8 mouse cellular contexts compared by ENCODE assay signal in the genomic region with DNA sequence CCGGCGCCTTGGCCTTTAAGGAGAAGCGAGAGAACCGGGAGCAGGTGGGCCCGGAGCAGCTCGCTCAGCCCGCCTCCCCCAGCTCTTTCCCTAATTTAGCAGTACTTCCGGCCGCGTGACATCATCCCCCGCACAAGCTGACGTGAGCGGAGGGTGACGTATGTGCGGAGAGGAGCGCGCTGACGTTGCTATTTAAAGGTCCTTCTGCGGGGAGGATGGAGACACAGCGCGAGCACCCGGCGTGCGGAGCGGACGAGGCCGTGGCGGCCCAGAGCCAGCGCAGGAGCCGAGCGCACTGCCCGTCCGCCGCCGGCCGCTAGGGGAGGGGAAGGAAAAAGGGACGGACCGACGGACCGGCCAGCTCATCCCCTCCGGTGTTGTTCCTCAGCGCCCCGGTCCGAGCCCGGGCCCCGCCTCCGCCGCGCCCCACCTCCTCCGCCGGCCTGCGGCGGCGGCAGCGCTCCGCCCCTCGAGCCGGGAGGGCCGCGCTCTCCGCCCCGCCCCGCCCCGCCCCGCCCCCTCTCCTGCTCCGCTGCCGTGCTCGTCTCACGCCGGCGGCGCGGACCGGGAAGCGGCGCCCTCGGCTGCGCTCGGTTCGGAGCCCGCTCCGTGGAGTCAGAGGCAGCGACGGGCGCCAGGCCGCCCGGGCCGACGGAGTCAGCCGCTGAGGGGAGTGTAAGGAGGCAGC. TPM values are rescaled to one million over a fixed set of nuclear protein-coding genes. Genes with fewer than 3 reads are reported as not detected.
A peak's percentile ranks its signal among the peaks of the same experiment; 100 is the strongest.
DNase-seq lines count a peak whose midpoint lies in the region; ATAC-seq and TF ChIP-seq lines count a peak whose summit lies in the region.

No protein-coding gene starts in this region.

- H3K9me3 ChIP-seq in CH12.LX (replicated peaks; ENCODE audit: low read length) = no peaks in the 10 kb centered on the region
- no peaks in the 10 kb centered on the region for H3K9me3 ChIP-seq in forebrain, embryonic 11.5 days (ENCODE audit: control insufficient read depth, low read length)
- H3K9me3 ChIP-seq in heart, embryonic 16.5 days (replicated peaks; ENCODE audit: control insufficient read depth, low read length) = no peaks in the 10 kb centered on the region
- no peaks in the 10 kb centered on the region for H3K9me3 ChIP-seq in liver, embryonic 15.5 days (replicated peaks)
- no peaks in the 10 kb centered on the region for H3K9me3 ChIP-seq in neural tube, embryonic 12.5 days

- peak overlapping the region; percentile 65 to 92 (median 71) for H3K4me3 ChIP-seq in CH12.LX (replicated peaks in 1 of 3; ENCODE audit: low read depth in 2 of 3, low read length in 2 of 3, poor library complexity in 1 of 3)
- peak overlapping the region; percentile 84 for H3K4me3 ChIP-seq in forebrain, embryonic 11.5 days (ENCODE audit: low read depth, low read length)
- H3K4me3 ChIP-seq in heart, embryonic 16.5 days (ENCODE audit: low read length) = peak overlapping the region; percentile 66
- H3K4me3 ChIP-seq in liver, embryonic 15.5 days (replicated peaks) = peak overlapping the region; percentile 96
- H3K4me3 ChIP-seq in neural tube, embryonic 12.5 days = peak overlapping the region; percentile 87

- H3K36me3 ChIP-seq in CH12.LX (replicated peaks in 1 of 2; ENCODE audit: control insufficient read depth in 1 of 2, insufficient read depth in 1 of 2, low read length in 1 of 2) = peaks cover 0 to 1% of the 10 kb centered on the region in 2 experiments
- no peaks in the 10 kb centered on the region for H3K36me3 ChIP-seq in forebrain, embryonic 11.5 days (ENCODE audit: control insufficient read depth, insufficient read depth, low read length)
- no peaks in the 10 kb centered on the region for H3K36me3 ChIP-seq in heart, embryonic 16.5 days (ENCODE audit: control insufficient read depth, insufficient read depth)
- H3K36me3 ChIP-seq in liver, embryonic 15.5 days (replicated peaks) = no peaks in the 10 kb centered on the region
- H3K36me3 ChIP-seq in neural tube, embryonic 12.5 days = no peaks in the 10 kb centered on the region

- dilution Hi-C loops in CH12.LX (cut with MboI; ENCODE audit: extremely low pct_ligation_motif_present, extremely low pct_unique_long_range_greater_than_20kb, low sequenced_read_pairs) = no loop called here

- TF ChIP-seq CTCF in CH12.LX (conservative IDR thresholded peaks at IDR 0.05 in 1 of 2, IDR thresholded peaks at IDR 0.05 in 1 of 2; ENCODE audit: low read depth in 2 of 2, low read length in 2 of 2) = peak in 1 of 2 experiments; percentile 51; a peak in 2 of 4 replicates

- peak overlapping the region; percentile 84 for H3K27ac ChIP-seq in CH12.LX (ENCODE audit: insufficient read depth, low read depth)
- peak overlapping the region; percentile 95 for H3K27ac ChIP-seq in forebrain, embryonic 11.5 days (ENCODE audit: low read depth, low read length)
- H3K27ac ChIP-seq in heart, embryonic 16.5 days (ENCODE audit: low read length) = peak overlapping the region; percentile 92
- peak overlapping the region; percentile 94 for H3K27ac ChIP-seq in liver, embryonic 15.5 days (replicated peaks)
- peak overlapping the region; percentile 98 for H3K27ac ChIP-seq in neural tube, embryonic 12.5 days

- peak; percentile 96 for ATAC-seq in forebrain, embryonic 11.5 days (replicated peaks; ENCODE audit: low FRiP score)
- ATAC-seq in heart, embryonic 16.5 days (replicated peaks; ENCODE audit: extremely low read depth, insufficient read depth, low FRiP score) = peak; percentile 93
- peak; percentile 93 for ATAC-seq in liver, embryonic 15.5 days (ENCODE audit: insufficient read depth)
- peak; percentile 98 for ATAC-seq in neural tube, embryonic 12.5 days (ENCODE audit: low FRiP score, low read depth)

- peak overlapping the region; percentile 68 for H3K9ac ChIP-seq in CH12.LX (ENCODE audit: insufficient read depth, low read depth)
- peak overlapping the region; percentile 88 for H3K9ac ChIP-seq in forebrain, embryonic 11.5 days (ENCODE audit: low read length)
- H3K9ac ChIP-seq in heart, embryonic 16.5 days (ENCODE audit: low read length) = peak overlapping the region; percentile 91
- peak overlapping the region; percentile 94 for H3K9ac ChIP-seq in liver, embryonic 15.5 days
- H3K9ac ChIP-seq in neural tube, embryonic 12.5 days = peak overlapping the region; percentile 90

- in situ Hi-C loops in CH12.LX (cut with MboI; ENCODE audit: low pct_ligation_motif_present, low pct_unique_long_range_greater_than_20kb, low sequenced_read_pairs) = no loop called here

- peaks cover 14% of the 10 kb centered on the region for H3K79me2 ChIP-seq in CH12.LX (replicated peaks; ENCODE audit: control insufficient read depth, extremely low read depth, insufficient read depth, poor library complexity, severe bottlenecking)

- peak; percentile 84 for TF ChIP-seq POLR2A in CH12.LX (IDR thresholded peaks at IDR 0.05; ENCODE audit: low read depth, low read length)

- no peak overlapping the region for H3K4me2 ChIP-seq in CH12.LX (ENCODE audit: insufficient read depth, low read depth, poor library complexity, severe bottlenecking)
- peak overlapping the region; percentile 80 for H3K4me2 ChIP-seq in forebrain, embryonic 11.5 days (ENCODE audit: low read depth, low read length, severe bottlenecking)
- peak overlapping the region; percentile 57 for H3K4me2 ChIP-seq in heart, embryonic 16.5 days (ENCODE audit: low read depth, low read length)
- peak overlapping the region; percentile 99 for H3K4me2 ChIP-seq in liver, embryonic 15.5 days
- H3K4me2 ChIP-seq in neural tube, embryonic 12.5 days (replicated peaks) = peak overlapping the region; percentile 74

- H3K4me1 ChIP-seq in CH12.LX (ENCODE audit: control insufficient read depth in 1 of 2, insufficient read depth in 2 of 2) = peaks cover 9 to 48% of the 10 kb centered on the region in 2 experiments
- H3K4me1 ChIP-seq in forebrain, embryonic 11.5 days (replicated peaks; ENCODE audit: control insufficient read depth, insufficient read depth, low read length) = peaks cover 5% of the 10 kb centered on the region; the same call in 1 of the 2 replicates
- peaks cover 4% of the 10 kb centered on the region for H3K4me1 ChIP-seq in heart, embryonic 16.5 days (ENCODE audit: control insufficient read depth, insufficient read depth, low read length)
- peaks cover 44% of the 10 kb centered on the region for H3K4me1 ChIP-seq in liver, embryonic 15.5 days (replicated peaks)
- H3K4me1 ChIP-seq in neural tube, embryonic 12.5 days = peaks cover 18% of the 10 kb centered on the region

- no peaks in the 10 kb centered on the region for H3K27me3 ChIP-seq in CH12.LX (replicated peaks)
- no peaks in the 10 kb centered on the region for H3K27me3 ChIP-seq in forebrain, embryonic 11.5 days (ENCODE audit: control insufficient read depth, insufficient read depth, low read length)
- no peaks in the 10 kb centered on the region for H3K27me3 ChIP-seq in heart, embryonic 16.5 days (ENCODE audit: control insufficient read depth, insufficient read depth, low read length)
- H3K27me3 ChIP-seq in liver, embryonic 15.5 days = no peaks in the 10 kb centered on the region
- no peaks in the 10 kb centered on the region for H3K27me3 ChIP-seq in neural tube, embryonic 12.5 days (replicated peaks)

- no peak for TF ChIP-seq RAD21 in CH12.LX (IDR thresholded peaks at IDR 0.05; ENCODE audit: low read depth, low read length)

- 1% methylated on average over 64 of the region's 90 CpGs for WGBS in forebrain, embryonic 11.5 days
- WGBS in heart, embryonic 16.5 days = under 1% methylated on average over 66 of the region's 90 CpGs
- 0% methylated on average over 65 of the region's 90 CpGs for WGBS in liver, embryonic 15.5 days (ENCODE audit: insufficient replicate concordance)
- under 1% methylated on average over 82 of the region's 90 CpGs for WGBS in neural tube, embryonic 12.5 days

- DNase-seq in CH12.LX (ENCODE audit: extremely low read depth) = peak; percentile 94
- DNase-seq in c-Kit-positive CD71-positive TER-119-negative erythroid progenitor cells, embryonic 14.5 days (ENCODE audit: low read depth) = peak; percentile 91
- peak; percentile 96 for DNase-seq in forebrain, embryonic 11.5 days (ENCODE audit: low spot score)
- DNase-seq in kidney, postnatal 36 days = peak; percentile 96
- DNase-seq in telencephalon, adult 2 months (ENCODE audit: low read depth, low spot score) = peak; percentile 97

- TF ChIP-seq EP300 in CH12.LX (IDR thresholded peaks at IDR 0.05; ENCODE audit: low read length) = peak; percentile 35; the same call in 1 of the 2 replicates

TF ChIP-seq in CH12.LX, 34 proteins besides CTCF, POLR2A, EP300 and RAD21 (continues in another document):
- TF ChIP-seq NRF1 (IDR thresholded peaks at IDR 0.05; ENCODE audit: low read depth, low read length) (peak; percentile 23; the same call in 1 of the 2 replicates), PAX5 (IDR thresholded peaks at IDR 0.05; ENCODE audit: low read length) (no peak), MYC (IDR thresholded peaks at IDR 0.05; ENCODE audit: low read depth, low read length) (peak; percentile 45; the same call in 1 of the 2 replicates), ZNF384 (IDR thresholded peaks at IDR 0.05; ENCODE audit: low read depth, low read length) (no peak), E2F4 (IDR thresholded peaks at IDR 0.05; ENCODE audit: insufficient replicate concordance, low read depth, low read length) (no peak), BHLHE40 (IDR thresholded peaks at IDR 0.05; ENCODE audit: low read depth, low read length) (peak; percentile 62), MAFK (IDR thresholded peaks at IDR 0.05; ENCODE audit: insufficient replicate concordance, low read length) (peak; percentile 40; the same call in 1 of the 2 replicates), GABPA (IDR thresholded peaks at IDR 0.05; ENCODE audit: insufficient replicate concordance, low read depth, low read length) (peak; percentile 99), MXI1 (IDR thresholded peaks at IDR 0.05; ENCODE audit: low read depth, low read length) (peak; percentile 88), RCOR1 (conservative IDR thresholded peaks at IDR 0.05; ENCODE audit: low read depth, low read length) (no peak), SIN3A (IDR thresholded peaks at IDR 0.05; ENCODE audit: low read length) (peak; percentile 92), USF2 (conservative IDR thresholded peaks at IDR 0.05; ENCODE audit: low read depth, low read length) (no peak), CHD1 (IDR thresholded peaks at IDR 0.05; ENCODE audit: low read depth, low read length) (no peak), NELFE (IDR thresholded peaks at IDR 0.05; ENCODE audit: low read depth, low read length) (peak; percentile 53), POLR2AphosphoS2 (IDR thresholded peaks at IDR 0.05; ENCODE audit: low read depth, low read length) (0 out of 2 replicates have a peak, but pooled peaks have one; percentile 43)

RNA-seq across cellular contexts. Expression of gene Homer1, which starts 4.3 kb away (rescaled TPM):
- 16.2 and 16.4 TPM in 2 replicates for total RNA-seq in CH12.LX (2012; rRNA removed)
- 32.2 and 35.7 TPM in 2 replicates for total RNA-seq in CH12.LX (2014; rRNA removed)
- polyA plus RNA-seq in CH12.LX (2012; ENCODE audit: insufficient read length, low read depth) = 12.6 and 14.6 TPM in 2 replicates
- 12.3 and 13.3 TPM in 2 replicates for polyA plus RNA-seq in forebrain, embryonic 11.5 days (2014; fragmentation: Nextera tagmentation; extraction: Ambion mirVana)
- 11.7 and 13.9 TPM in 2 replicates for polyA plus RNA-seq in heart, embryonic 16.5 days (2015; fragmentation: Nextera tagmentation; extraction: Ambion mirVana)
- polyA plus RNA-seq in liver, embryonic 15.5 days (2015; fragmentation: Nextera tagmentation; extraction: Ambion mirVana) = 2.3 and 2.4 TPM in 2 replicates
- polyA plus RNA-seq in neural tube, embryonic 12.5 days (2016; fragmentation: Nextera tagmentation; extraction: Ambion mirVana) = 18.2 and 18.9 TPM in 2 replicates

Comparison
In these comparisons a context has a peak if more than half of its experiments do, and no peak if none do; other contexts are left out.
1. Peak in every context shown above with its lines: DNase-seq, ATAC-seq, H3K4me3 ChIP-seq and H3K27ac ChIP-seq.